Mouse (Mus musculus): ENCODE data around the gene Teddm1b.

DNA sequence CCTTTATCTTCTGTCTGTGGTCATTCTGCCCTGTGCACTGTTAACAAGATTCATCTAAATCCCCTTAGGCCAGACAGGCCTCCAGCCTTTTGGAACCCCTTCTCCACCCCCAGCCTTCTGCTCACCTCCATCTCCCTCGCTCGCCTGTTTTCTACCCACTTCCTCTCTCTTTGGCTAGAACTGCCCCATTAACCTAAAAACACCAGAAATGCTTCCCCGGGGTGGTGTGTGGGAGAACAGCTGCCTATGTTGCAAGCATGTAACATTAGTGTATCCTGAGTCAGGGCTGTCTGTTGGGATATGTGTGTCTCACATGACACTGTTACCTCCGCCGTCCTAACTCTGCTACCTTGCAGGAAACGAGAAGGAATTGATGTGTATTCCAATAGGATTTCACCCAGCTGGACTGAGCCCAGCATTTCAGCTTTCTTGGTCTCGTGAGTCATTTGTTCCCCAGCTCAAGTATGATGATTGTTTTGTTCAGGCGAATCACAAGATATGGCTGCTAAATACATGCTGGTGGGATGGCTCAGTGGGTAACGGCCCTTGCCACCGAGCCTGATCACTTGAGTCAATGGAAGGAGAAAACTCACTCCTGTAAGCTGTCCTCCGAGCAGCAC, 31.9 kb upstream of the Teddm1b start:
- TF ChIP-seq POLR2A (IDR thresholded peaks at IDR 0.05; ENCODE audit: insufficient read depth, low read length) (no peak), CTCF (IDR thresholded peaks at IDR 0.05; ENCODE audit: low read depth, low read length) (no peak)

Measured in ES-Bruce4 (cell line).